Mouse (Mus musculus): Measurements from ENCODE around the gene Prr18.

DNA sequence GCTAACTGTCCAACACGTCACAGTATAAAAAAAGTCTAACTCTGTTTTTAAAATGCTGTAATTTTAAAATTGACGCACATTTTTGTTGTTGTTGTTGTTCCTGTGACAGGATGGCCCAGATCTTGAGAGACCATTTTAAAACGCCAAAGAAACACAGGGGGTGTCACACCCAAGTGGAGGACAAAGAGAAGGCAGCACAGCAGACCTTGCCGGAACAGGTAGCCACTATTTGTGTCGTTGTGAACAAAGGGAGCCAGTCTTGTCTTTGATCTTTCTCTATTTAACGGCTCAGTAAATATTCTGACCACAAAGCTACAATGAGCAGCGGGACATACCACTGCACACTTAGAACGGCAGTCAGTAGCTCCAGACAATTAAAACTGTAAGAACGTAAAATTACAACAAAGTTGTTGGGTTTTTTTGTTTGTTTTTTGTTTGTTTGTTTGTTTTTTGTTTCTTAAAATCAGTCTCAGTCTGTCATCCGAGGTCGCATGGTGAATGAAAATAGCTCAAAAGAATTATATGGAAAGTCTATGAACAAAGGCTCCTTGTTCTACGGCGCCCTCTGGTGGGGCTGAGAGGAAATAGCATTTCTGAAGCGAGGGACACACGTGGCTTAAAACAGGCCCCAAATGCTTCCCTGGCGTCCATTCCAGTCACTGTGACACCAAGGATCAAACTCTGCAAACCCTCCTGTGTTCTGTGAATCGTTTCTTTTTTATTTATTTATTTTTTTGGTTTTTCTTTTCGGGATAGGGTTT lies 35.2 kb downstream of the Prr18 start:
- TF ChIP-seq CTCF (IDR thresholded peaks at IDR 0.05; ENCODE audit: low read depth) (peak; percentile 95), EP300 (IDR thresholded peaks at IDR 0.05; ENCODE audit: low read depth) (no peak)

Measured in heart, postnatal 0 days (tissue).